Mouse (Mus musculus) liver, adult (tissue): ENCODE measurements at regions not wholly inside any gene's neighbourhood (a gene's known extent, or its start where the extent isn't known, plus 50 kb on each side); places are given as distances from the start of the nearest gene placed in this dataset.

ENCODE experiments used
- GATA4 ChIP-seq: IDR thresholded peaks from 2 replicates; pipeline ENCODE4 v1.6.1; 2014; ENCODE audit warnings: mild to moderate bottlenecking, low read length; ENCODE audit not compliant: insufficient replicate concordance

DNA sequence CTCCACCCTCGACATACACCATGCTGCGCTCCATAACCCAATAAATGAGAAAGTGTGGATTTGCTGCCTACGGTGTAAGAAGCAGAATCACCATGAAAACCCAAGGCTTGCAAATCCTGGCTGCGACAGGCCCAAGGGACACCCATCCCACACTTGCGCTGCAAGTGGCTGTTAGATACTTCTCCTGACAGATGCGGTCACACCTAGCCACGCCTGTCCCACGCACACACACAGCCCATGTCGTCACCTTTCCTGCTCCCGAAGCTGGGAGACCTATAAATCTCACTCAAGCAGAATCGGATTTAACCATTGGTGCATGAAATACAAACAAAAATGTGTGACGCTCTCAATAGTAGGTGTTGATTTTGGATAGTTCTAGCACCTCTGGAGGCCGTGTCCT lies 145.8 kb downstream of the Irs2 start:
- no peak for TF ChIP-seq GATA4

DNA sequence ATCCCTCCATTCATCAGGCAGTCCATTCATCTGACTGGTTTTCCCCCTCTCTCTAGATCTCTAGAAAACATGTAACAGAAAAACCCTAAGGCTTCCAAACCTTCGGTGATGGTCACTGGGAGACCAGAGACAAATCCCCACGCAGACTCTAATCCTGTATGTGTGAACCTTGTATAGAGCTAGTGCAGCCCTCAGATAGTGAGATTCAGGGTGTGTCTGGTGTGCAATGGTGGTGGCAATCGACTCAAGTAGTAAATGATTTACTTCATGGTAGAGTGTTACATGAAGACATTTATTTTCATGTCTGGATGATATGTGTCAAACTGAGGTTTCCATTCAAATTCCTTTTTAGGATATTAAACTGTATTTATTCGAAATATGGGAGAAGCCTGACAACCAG lies 147.4 kb downstream of the Irs2 start:
- no peak for TF ChIP-seq GATA4

DNA sequence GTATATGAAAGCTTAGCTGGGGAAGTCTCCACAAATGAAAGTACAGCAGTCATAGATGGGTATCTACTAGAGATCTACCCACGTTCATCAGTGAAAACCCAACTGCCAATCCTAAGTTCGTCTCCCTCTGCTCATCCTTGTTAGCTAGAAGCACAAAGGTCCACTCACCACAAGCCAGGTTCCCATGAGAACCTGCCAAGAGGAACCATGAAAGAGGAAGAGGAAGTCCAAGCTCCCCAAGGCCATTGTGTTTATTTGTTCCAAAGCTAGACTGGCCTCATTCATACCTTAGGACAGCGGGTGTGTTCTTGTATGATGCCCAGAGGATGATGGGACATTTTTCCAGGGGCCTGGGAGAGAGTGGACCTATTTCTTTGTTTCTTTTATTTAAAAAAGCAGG lies 150.4 kb downstream of the Irs2 start:
- no peak for TF ChIP-seq GATA4

DNA sequence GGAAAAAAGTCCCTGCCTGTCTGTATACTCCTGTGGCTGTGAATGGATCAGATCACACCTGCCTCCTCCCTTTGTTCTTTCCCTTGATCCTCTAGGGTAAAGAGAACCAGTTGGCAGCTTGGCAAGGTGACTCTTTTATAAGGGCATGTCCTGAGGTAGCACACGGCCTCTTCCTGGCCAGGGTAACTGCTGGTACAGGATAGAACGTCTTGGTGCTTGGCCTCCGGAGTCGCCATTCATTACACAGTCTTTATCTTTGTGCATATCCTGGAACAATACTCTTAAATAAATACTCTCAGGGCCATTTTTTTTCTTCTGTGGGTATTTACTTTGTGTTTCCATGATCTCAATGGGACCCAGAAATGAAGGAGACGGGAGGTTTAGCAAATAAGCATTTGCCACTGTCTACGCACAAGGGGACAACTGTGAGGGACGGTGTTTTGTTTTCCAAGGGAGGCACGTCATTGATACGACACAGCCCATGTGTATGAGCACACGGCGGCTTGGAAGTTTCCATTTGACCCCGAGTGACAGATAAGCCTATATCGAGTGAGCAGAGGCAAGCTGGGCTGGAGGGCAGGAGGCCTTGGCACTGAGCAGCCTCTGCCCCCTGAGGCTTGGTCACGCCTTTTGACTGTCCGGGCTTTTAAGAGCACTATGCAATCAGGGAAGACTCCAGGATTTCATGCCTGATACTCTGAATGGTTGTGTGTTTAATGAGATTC lies 151.1 kb downstream of the Irs2 start:
- TF ChIP-seq GATA4 = peak; percentile 68; the same call in 1 of the 2 replicates

DNA sequence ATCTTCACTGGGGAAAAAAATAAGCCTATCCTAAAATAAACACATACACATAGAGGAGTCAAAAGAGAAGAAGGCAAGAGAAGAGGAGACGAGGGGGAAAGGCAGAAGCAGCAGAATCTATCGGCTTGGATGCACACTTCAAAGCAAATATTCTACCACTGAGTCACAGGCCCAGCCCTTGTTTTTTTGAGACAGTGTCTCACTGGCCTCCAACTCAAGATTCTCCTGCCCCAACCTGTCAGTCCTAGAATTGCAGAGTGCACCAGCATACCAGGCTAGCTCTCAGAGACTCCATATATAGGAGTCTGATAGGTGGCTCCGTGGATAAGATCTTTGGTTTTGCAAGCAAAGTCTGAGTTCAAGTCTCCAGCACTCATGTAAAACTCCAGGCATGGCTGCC lies 152.6 kb downstream of the Irs2 start:
- no peak for TF ChIP-seq GATA4

DNA sequence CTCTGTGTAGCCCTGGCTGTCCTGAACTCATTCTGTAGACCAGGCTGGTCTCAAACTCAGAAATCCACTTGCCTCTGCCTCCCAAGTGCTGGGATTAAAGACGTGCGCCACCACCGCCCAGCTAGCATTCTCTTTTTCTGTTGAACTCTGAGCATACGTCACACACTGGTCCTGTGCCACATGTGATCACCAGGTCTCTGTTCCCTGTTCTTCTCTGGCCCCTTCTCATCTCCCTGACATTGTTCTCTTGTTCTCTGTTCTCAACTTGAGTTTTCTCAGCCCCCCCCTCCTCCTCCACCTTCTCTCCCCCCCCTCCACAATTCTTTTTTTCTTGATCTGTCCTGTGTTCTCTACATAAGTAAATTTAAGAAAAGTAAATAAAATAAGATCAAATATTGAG lies 153.1 kb downstream of the Irs2 start:
- no peak for TF ChIP-seq GATA4

DNA sequence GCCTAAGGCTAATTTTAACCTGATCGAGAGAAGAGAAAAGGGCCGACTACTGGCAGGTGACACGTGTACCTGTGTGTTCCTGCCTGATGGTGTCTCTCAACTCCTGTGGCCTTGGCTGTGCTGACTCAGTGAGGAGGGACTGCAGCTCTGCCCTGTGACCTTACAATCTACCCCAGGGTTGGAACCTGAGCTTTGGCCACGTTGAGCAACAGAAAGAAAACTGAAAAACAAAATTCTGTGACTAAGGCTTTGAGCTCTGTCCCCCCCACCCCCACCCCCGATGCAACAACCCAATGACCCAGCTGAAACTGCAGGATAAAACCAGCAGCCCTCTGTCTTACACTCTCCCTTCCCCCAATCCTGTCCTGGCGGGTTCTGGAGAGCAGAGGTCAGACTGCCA lies 153.7 kb downstream of the Irs2 start:
- peak; percentile 41; the same call in 1 of the 2 replicates for TF ChIP-seq GATA4

DNA sequence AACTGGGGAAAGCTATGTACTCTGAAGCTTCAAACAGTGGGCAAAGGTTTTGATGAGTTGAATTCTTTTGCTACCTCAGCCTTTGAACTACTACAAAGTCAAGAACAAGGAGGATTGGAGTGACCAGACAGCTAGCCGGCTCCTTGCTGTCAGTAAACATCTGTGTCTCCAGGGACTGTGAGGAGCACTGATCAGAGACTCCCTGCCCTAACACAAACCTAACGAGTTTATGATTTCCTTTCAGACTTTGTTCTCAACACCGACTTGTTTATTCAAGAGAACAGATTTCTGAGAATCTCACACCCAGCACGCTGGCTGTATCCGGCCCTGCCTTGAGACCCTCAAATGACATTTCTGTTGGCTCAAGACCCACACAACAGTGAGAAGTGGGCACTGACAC lies 154.4 kb downstream of the Irs2 start:
- no peak for TF ChIP-seq GATA4

DNA sequence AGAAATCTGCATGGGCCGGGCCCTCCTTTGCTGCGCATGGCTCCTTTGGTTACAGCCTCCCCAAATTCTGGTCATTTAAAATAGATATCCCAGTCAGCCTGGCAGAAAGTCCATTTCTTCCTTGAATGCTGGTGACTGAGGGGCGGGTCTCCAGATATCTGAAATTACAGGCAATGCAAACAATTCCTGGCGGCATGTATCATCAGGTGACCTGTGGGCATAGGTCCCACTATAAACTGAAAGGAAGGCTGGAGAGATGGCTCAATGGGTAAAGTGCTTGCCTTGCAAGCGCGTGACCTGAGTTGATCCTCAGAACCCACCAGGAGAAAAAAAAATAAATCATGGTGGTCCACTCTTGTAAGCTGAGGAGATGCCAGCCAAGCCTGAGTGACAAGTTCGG lies 158.3 kb downstream of the Irs2 start:
- TF ChIP-seq GATA4 = no peak

DNA sequence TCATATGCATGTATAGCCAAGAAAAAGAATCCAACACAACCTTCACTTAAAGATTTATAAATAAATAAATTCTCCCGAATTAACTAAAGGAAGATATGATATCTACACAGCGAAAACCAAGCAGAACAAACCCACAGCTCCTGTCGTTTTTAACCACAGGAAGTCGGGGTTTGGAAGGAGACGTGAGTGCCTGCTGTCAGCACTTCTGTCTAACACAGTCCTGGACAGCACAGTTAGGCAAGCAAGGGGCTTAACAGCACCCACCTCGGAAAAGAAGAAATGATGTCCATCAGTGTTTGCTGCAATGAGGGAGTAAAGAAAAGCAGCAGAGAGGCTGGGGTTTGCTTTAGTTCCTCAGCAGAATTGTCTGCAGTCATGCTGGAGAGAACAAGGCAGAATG lies 162.7 kb downstream of the Irs2 start:
- TF ChIP-seq GATA4 = no peak

DNA sequence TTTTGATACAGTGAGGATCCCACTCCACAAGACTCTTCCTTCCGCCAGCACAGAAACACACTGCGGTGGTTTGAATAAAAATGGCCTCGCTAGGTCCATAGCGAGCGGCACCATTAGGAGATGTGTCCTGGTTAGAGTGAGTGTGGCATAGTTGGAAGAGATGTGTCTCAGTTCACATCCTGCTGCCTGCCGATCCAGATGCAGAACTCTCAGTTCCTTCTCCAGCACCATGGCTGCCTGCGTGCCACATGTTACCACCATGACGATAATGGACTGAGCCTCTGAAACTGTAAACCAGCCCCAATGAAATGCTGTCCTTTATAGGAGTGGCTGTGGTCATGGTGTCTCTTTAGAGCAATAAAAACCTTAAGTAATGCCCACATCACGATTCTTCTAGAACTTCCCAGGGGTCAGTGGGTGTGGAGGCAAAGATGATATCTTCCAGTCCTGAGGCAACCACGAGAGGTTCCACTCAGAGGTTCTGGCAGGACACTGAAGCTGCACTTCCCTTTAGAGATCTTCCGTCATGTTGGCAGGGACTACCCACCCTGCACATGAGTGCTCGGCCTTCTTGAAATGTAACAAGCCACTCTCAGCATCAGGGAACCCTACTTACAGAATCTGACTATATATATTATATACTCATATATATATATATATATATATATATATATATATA lies 167.3 kb downstream of the Irs2 start:
- no peak for TF ChIP-seq GATA4

DNA sequence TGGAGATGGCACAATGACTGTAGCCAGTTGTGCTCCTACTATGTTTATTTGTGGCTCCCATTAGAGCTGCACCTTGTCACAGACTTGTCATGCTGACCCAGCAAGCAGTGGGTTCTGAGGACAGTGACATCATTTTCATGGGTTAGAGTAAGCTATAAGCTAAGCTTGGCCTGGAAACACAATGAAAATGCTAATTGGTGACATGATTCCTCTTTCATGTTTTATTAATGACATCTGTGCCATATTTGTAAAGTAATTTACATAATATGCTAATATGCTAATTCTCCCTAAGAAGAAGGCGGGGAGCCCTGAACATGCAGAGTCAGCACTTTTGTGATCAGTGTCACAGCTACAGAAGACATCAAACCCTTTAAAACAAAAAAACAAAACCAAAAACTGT lies 168.2 kb downstream of the Irs2 start:
- TF ChIP-seq GATA4 = no peak

DNA sequence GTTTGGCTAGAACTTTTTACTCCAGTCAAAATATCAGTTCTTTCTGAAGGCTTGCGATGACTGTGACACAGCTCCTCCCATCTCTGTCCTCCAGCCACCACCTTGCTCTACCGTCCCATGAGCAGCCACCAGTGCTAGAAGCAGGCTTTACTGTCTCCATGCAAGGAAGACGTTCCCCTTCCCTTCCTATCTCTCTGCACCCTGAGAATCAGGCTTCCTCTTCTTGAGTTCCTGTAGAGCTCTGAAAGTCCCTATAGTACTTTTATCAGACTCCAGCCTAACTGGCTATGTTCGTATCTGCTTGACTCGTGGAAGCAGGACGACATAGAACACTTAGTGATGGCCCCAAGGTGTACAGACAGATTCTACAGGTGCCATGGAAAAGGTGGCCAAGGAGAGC lies 173.2 kb downstream of the Irs2 start:
- no peak for TF ChIP-seq GATA4

DNA sequence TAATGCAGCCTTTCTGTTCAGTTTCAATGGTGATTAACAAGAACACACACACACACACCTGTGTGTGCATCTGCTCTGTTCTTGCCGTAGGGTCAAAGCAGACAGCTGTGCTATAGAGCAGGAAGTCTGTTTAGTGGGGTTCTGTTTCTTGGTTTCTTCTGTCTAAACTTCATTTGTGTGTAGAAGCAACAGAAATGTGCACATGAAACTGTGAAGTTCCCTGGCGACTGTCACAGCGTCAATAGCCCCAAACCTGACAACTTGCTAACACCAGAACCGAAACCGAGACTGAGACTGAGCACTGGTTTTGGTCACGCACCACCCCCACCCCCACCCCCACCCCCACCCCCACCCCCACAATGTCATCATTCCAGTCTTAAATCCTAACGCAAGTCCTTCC lies 176.4 kb downstream of the Irs2 start:
- no peak for TF ChIP-seq GATA4

DNA sequence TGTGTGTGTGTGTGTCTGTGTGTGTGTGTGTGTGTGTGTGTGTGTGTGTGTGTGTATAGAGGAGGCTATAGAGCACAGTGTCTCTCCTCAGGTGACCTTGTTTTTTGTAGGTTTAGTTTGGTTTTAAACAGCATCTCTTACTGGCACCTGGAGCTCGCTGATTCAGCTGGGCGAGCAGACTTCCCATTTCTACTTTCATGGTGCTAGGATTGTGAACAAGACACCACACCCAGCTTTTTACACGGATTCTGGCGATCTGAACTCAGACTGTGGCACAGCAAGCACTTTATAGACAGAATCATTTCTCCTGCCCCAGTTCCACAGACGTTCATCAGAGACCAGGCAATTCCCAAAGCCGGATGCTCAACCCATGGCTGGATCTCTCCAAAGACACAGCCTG lies 177.0 kb downstream of the Irs2 start:
- TF ChIP-seq GATA4 = no peak

DNA sequence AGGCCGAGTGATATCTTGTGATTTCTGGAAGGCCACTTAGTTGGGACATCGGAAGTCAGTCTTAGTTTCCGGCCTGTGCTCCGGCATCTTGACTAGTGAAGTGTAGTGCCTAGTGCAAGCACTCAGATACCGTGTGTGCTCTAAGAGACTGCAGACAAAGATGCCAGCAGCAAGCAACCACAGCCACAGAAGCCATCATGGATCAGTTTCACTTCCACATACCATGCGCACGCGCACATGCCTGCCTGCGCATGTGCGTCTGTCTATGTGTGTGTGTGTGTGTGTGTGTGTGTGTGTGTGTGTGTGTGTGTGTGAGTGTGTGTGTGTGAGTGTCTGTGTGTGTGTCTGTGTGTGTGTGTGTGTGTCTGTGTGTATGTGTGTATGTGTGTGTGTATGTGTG lies 177.4 kb downstream of the Irs2 start:
- no peak for TF ChIP-seq GATA4

DNA sequence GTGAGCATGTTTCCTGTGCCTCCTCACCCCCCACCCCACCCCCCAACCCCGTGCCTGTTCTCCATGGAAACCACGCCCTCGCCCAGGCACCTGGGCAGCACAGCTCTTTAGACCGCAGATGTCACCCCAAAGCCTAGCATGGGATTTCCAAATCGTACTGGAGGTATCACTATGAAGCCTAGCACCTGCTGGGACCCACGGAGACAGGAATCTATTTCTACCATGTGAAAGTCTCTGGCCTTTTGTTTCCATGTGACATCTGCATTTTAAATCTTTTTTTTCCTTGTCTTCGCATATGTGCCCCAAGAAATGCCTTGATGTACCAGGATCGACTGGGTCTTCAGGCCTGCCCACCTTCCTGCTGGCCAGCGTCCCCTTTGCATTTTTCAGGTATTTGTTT lies 179.7 kb downstream of the Irs2 start:
- no peak for TF ChIP-seq GATA4
